9 mouse cellular contexts compared by ENCODE assay signal in genomic region chr6:129232842-129233205, GRCm38 (mm10). TPM values are rescaled to one million over a fixed set of nuclear protein-coding genes. Genes with fewer than 3 reads are reported as not detected.
DNase-seq lines count a peak whose midpoint lies in the region; ATAC-seq and TF ChIP-seq lines count a peak whose summit lies in the region.
"Had no signal": no experiment of that assay in that cellular context is flagged by ENCODE, and none has a peak within 500 bp of the region (broad histone marks: within the 10 kb centered on the region; RNA-seq: fewer than 3 reads in every experiment).

No protein-coding gene starts in this region.

- H3K36me3 ChIP-seq in kidney, embryonic 15.5 days = no peaks in the 10 kb centered on the region
- H3K36me3 ChIP-seq in midbrain, embryonic 10.5 days = no peaks in the 10 kb centered on the region

- peaks cover 69% of the 10 kb centered on the region for H3K4me1 ChIP-seq in bone marrow macrophage, adult 2 months (ENCODE audit: control insufficient read depth, insufficient read depth, low read length)
- peaks cover 20% of the 10 kb centered on the region for H3K4me1 ChIP-seq in kidney, embryonic 15.5 days
- peaks cover 5% of the 10 kb centered on the region for H3K4me1 ChIP-seq in midbrain, embryonic 10.5 days

- no peak for ATAC-seq in kidney, embryonic 15.5 days (replicated peaks; ENCODE audit: low FRiP score)
- peak; percentile 54 for ATAC-seq in megakaryocyte, adult 5-6 weeks (ENCODE audit: poor library complexity, severe bottlenecking)
- ATAC-seq in erythroid progenitor cell, adult 5-6 weeks (replicated peaks; ENCODE audit: low FRiP score, poor library complexity, severe bottlenecking) = no peak

- no peak for TF ChIP-seq POLR2A in bone marrow macrophage, adult 2 months (IDR thresholded peaks at IDR 0.05; ENCODE audit: borderline replicate concordance, low read depth, low read length)

- 73% methylated on average over 9 of the region's 9 CpGs for WGBS in kidney, embryonic 15.5 days
- WGBS in midbrain, embryonic 10.5 days = 85% methylated on average over 9 of the region's 9 CpGs

- H3K27me3 ChIP-seq in kidney, embryonic 15.5 days = no peaks in the 10 kb centered on the region
- no peaks in the 10 kb centered on the region for H3K27me3 ChIP-seq in midbrain, embryonic 10.5 days (ENCODE audit: low read depth, poor library complexity, severe bottlenecking)

- no peak overlapping the region for H3K4me2 ChIP-seq in kidney, embryonic 15.5 days

- DNase-seq in layer of hippocampus, adult 9-11 months = peak; percentile 68
- DNase-seq in layer of hippocampus, postnatal 25 days (ENCODE audit: extremely low spot score in 1 of 2, low spot score in 1 of 2) = no peak
- DNase-seq in thymus, postnatal 4 days = peak; percentile 42
- DNase-seq in midbrain, embryonic 10.5 days (ENCODE audit: low spot score) = no peak

- no peak overlapping the region for H3K9ac ChIP-seq in kidney, embryonic 15.5 days

- H3K4me3 ChIP-seq in bone marrow macrophage, adult 2 months (ENCODE audit: insufficient read depth, low read length) = no peak overlapping the region
- H3K4me3 ChIP-seq in kidney, embryonic 15.5 days (replicated peaks) = no peak overlapping the region
- no peak overlapping the region for H3K4me3 ChIP-seq in midbrain, embryonic 10.5 days
- H3K4me3 ChIP-seq: erythroblast, embryonic 14.5 days had no signal

- peak overlapping the region; percentile 99 for H3K27ac ChIP-seq in bone marrow macrophage, adult 2 months (ENCODE audit: insufficient read depth, low read depth, low read length)
- H3K27ac ChIP-seq in kidney, embryonic 15.5 days = 0 out of 2 replicates have a peak overlapping the region, but pooled peaks have one; percentile 7
- H3K27ac ChIP-seq in midbrain, embryonic 10.5 days (replicated peaks) = no peak overlapping the region

- no peaks in the 10 kb centered on the region for H3K9me3 ChIP-seq in kidney, embryonic 15.5 days (replicated peaks)
- H3K9me3 ChIP-seq in midbrain, embryonic 10.5 days (replicated peaks) = no peaks in the 10 kb centered on the region

- no peak for TF ChIP-seq CTCF in bone marrow macrophage, adult 2 months (IDR thresholded peaks at IDR 0.05; ENCODE audit: low read depth, low read length)

RNA-seq across cellular contexts. Expression of gene Cd69, which starts 42.4 kb away (rescaled TPM):
- total RNA-seq in layer of hippocampus, postnatal 25 days (2021) = not detected
- 1.7 and 2.1 TPM in 2 replicates for polyA plus RNA-seq in bone marrow macrophage, adult 2 months (2012; ENCODE audit: insufficient read depth, insufficient read length, missing spikeins)
- polyA plus RNA-seq in kidney, embryonic 15.5 days (2015; fragmentation: Nextera tagmentation; extraction: Ambion mirVana) = not detected in 2 replicates
- total RNA-seq in megakaryocyte, adult 5-6 weeks (2015) = 21.3 and 25.9 TPM in 2 replicates
- total RNA-seq in megakaryocyte, adult 5-6 weeks (2017) = 20.6 and 22.7 TPM in 2 replicates
- 24.3 and 26.3 TPM in 2 replicates for total RNA-seq in erythroid progenitor cell, adult 5-6 weeks (2015; ENCODE audit: low replicate concordance)
- total RNA-seq in erythroid progenitor cell, adult 5-6 weeks (2017; ENCODE audit: low replicate concordance) = 10.1 and 13.2 TPM in 2 replicates
- 0.10 and 0.17 TPM in 2 replicates for polyA plus RNA-seq in midbrain, embryonic 10.5 days (2016; fragmentation: Nextera tagmentation; extraction: Ambion mirVana)

RNA-seq across cellular contexts. Expression of gene Clec2d, which starts 52.4 kb away (rescaled TPM):
- total RNA-seq in layer of hippocampus, postnatal 25 days (2021) = 1 to 10 TPM; 6.2 to 7.4 TPM
- 99.8 and 118 TPM in 2 replicates for polyA plus RNA-seq in bone marrow macrophage, adult 2 months (2012; ENCODE audit: insufficient read depth, insufficient read length, missing spikeins)
- 0.51 and 1.1 TPM in 2 replicates for polyA plus RNA-seq in kidney, embryonic 15.5 days (2015; fragmentation: Nextera tagmentation; extraction: Ambion mirVana)
- 28.2 and 41.3 TPM in 2 replicates for total RNA-seq in megakaryocyte, adult 5-6 weeks (2015)
- 238 and 253 TPM in 2 replicates for total RNA-seq in megakaryocyte, adult 5-6 weeks (2017)
- 2.5 and 14.3 TPM in 2 replicates for total RNA-seq in erythroid progenitor cell, adult 5-6 weeks (2015; ENCODE audit: low replicate concordance)
- 31.2 and 44.5 TPM in 2 replicates for total RNA-seq in erythroid progenitor cell, adult 5-6 weeks (2017; ENCODE audit: low replicate concordance)
- polyA plus RNA-seq in midbrain, embryonic 10.5 days (2016; fragmentation: Nextera tagmentation; extraction: Ambion mirVana) = not detected in 2 replicates
- polyA plus RNA-seq: erythroblast, embryonic 14.5 days had no signal

Comparison
In these comparisons a context has a peak if more than half of its experiments do, and no peak if none do; other contexts are left out.
1. DNase-seq: peak in layer of hippocampus, adult 9-11 months (single experiment) and thymus, postnatal 4 days (single experiment); none in layer of hippocampus, postnatal 25 days (0 of 2) and midbrain, embryonic 10.5 days (single experiment).
2. RNA of gene Cd69, which starts 42.4 kb away (total RNA-seq): 20.6 to 25.9 TPM in megakaryocyte, adult 5-6 weeks and 10.1 to 26.3 TPM in erythroid progenitor cell, adult 5-6 weeks; not detected in layer of hippocampus, postnatal 25 days; every median in the first group is over 10 times any median in the second.